In the genomic region with DNA sequence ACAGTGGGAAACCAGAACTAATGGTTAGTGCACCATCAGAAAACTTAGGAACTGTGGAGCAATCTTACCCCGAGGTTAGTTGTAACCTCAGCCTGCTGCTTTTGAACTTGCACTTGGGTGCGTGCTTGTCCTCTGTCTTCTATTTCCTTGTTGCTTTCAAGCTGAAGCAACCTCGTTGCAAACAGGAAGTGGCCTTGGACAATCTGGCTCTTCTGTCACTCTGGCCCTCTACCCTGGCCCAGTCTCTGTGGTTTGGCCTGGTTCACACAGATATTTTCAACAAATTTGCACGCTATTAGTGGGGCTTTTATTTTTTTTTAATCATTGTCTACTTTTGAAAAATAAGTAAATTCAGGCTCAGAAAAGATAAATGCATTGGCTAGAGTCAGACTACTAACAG, we compare ENCODE assay signal across 23 mouse cellular contexts.
A peak's percentile ranks its signal among the peaks of the same experiment; 100 is the strongest.
DNase-seq lines count a peak whose midpoint lies in the region; ATAC-seq and TF ChIP-seq lines count a peak whose summit lies in the region.
"Had no signal": no experiment of that assay in that cellular context is flagged by ENCODE, and none has a peak within 500 bp of the region (broad histone marks: within the 10 kb centered on the region; RNA-seq: fewer than 3 reads in every experiment).

No protein-coding gene starts in this region.

- no peak for TF ChIP-seq EP300 in CH12.LX (IDR thresholded peaks at IDR 0.05; ENCODE audit: low read length)

- no peaks in the 10 kb centered on the region for H3K36me3 ChIP-seq in heart, embryonic 12.5 days
- H3K36me3 ChIP-seq in kidney, embryonic 15.5 days: no peaks in the 10 kb centered on the region
- H3K36me3 ChIP-seq in CH12.LX (replicated peaks in 1 of 2; ENCODE audit: control insufficient read depth in 1 of 2, insufficient read depth in 1 of 2, low read length in 1 of 2): no peaks in the 10 kb centered on the region
- H3K36me3 ChIP-seq in hindbrain, embryonic 11.5 days (ENCODE audit: control insufficient read depth, insufficient read depth, low read length): no peaks in the 10 kb centered on the region
- H3K36me3 ChIP-seq: embryonic facial prominence, embryonic 15.5 days; forebrain, embryonic 15.5 days; heart, embryonic 13.5 days; liver, embryonic 13.5 days; lung, embryonic 15.5 days; midbrain, embryonic 10.5 days had no signal

- DNase-seq in heart, adult 18-20 months: peak; percentile 37 to 59
- peak; percentile 18 for DNase-seq in kidney, adult 9 months
- no peak for DNase-seq in CH12.LX (ENCODE audit: extremely low read depth)
- DNase-seq in fat pad, adult 2 months (ENCODE audit: extremely low read depth, low read depth, low spot score): peak; percentile 21
- DNase-seq in hindbrain, embryonic 11.5 days (ENCODE audit: low spot score): no peak
- DNase-seq: adrenal gland, postnatal 25 days; cerebellum, adult 9-10 months; gastrocnemius, postnatal 36 days; layer of hippocampus, adult 9-11 months; liver, embryonic 13.5 days had no signal

- in situ Hi-C loops in CH12.LX (cut with MboI; ENCODE audit: low pct_ligation_motif_present, low pct_unique_long_range_greater_than_20kb, low sequenced_read_pairs): no loop called here

- dilution Hi-C loops in CH12.LX (cut with MboI; ENCODE audit: extremely low pct_ligation_motif_present, extremely low pct_unique_long_range_greater_than_20kb, low sequenced_read_pairs): no loop called here

- no peak for TF ChIP-seq POLR2A in CH12.LX (IDR thresholded peaks at IDR 0.05; ENCODE audit: low read depth, low read length)

- ATAC-seq in heart, embryonic 12.5 days (ENCODE audit: insufficient number of reproducible peaks, low FRiP score): no peak
- no peak for ATAC-seq in kidney, embryonic 15.5 days (replicated peaks; ENCODE audit: low FRiP score)
- ATAC-seq in hindbrain, embryonic 11.5 days (ENCODE audit: low FRiP score): no peak
- ATAC-seq: forebrain, embryonic 15.5 days; inflammation-experienced regulatory T-cells, adult 6 months; midbrain, embryonic 16.5 days had no signal

- H3K4me2 ChIP-seq in heart, embryonic 12.5 days: no peak overlapping the region
- H3K4me2 ChIP-seq in kidney, embryonic 15.5 days: no peak overlapping the region
- H3K4me2 ChIP-seq in CH12.LX (ENCODE audit: insufficient read depth, low read depth, poor library complexity, severe bottlenecking): no peak overlapping the region
- no peak overlapping the region for H3K4me2 ChIP-seq in hindbrain, embryonic 11.5 days (replicated peaks; ENCODE audit: low read depth, low read length)
- H3K4me2 ChIP-seq: embryonic facial prominence, embryonic 15.5 days; forebrain, embryonic 15.5 days; heart, embryonic 13.5 days; hindbrain, embryonic 14.5 days; liver, embryonic 13.5 days; lung, embryonic 15.5 days had no signal

- H3K27ac ChIP-seq in heart, embryonic 12.5 days (ENCODE audit: poor library complexity, severe bottlenecking): no peak overlapping the region
- no peak overlapping the region for H3K27ac ChIP-seq in kidney, embryonic 15.5 days
- no peak overlapping the region for H3K27ac ChIP-seq in CH12.LX (ENCODE audit: insufficient read depth, low read depth)
- no peak overlapping the region for H3K27ac ChIP-seq in hindbrain, embryonic 11.5 days (ENCODE audit: low read depth, low read length)
- H3K27ac ChIP-seq: embryonic facial prominence, embryonic 15.5 days; forebrain, embryonic 15.5 days; heart, embryonic 13.5 days; hindbrain, embryonic 14.5 days; left cerebral cortex, adult 2 months; liver, embryonic 13.5 days; lung, embryonic 15.5 days; macrophage; midbrain, embryonic 10.5 days had no signal

- no peak overlapping the region for H3K9ac ChIP-seq in heart, embryonic 12.5 days
- H3K9ac ChIP-seq in kidney, embryonic 15.5 days: no peak overlapping the region
- no peak overlapping the region for H3K9ac ChIP-seq in CH12.LX (ENCODE audit: insufficient read depth, low read depth)
- H3K9ac ChIP-seq in hindbrain, embryonic 11.5 days (ENCODE audit: low read depth, low read length): no peak overlapping the region
- H3K9ac ChIP-seq: embryonic facial prominence, embryonic 15.5 days; forebrain, embryonic 15.5 days; heart, embryonic 13.5 days; hindbrain, embryonic 14.5 days; liver, embryonic 13.5 days; lung, embryonic 15.5 days had no signal

- H3K4me1 ChIP-seq in heart, embryonic 12.5 days (replicated peaks): peaks cover 37% of the 10 kb centered on the region
- peaks cover 24% of the 10 kb centered on the region for H3K4me1 ChIP-seq in kidney, embryonic 15.5 days
- H3K4me1 ChIP-seq in CH12.LX (ENCODE audit: control insufficient read depth in 1 of 2, insufficient read depth in 2 of 2): no peaks in the 10 kb centered on the region
- H3K4me1 ChIP-seq in hindbrain, embryonic 11.5 days (replicated peaks; ENCODE audit: control insufficient read depth, insufficient read depth, low read length): no peaks in the 10 kb centered on the region
- H3K4me1 ChIP-seq: forebrain, embryonic 15.5 days; liver, embryonic 13.5 days had no signal

- no peaks in the 10 kb centered on the region for H3K27me3 ChIP-seq in heart, embryonic 12.5 days (replicated peaks)
- H3K27me3 ChIP-seq in kidney, embryonic 15.5 days: no peaks in the 10 kb centered on the region
- no peaks in the 10 kb centered on the region for H3K27me3 ChIP-seq in CH12.LX (replicated peaks)
- no peaks in the 10 kb centered on the region for H3K27me3 ChIP-seq in hindbrain, embryonic 11.5 days (ENCODE audit: control insufficient read depth, insufficient read depth, low read length)
- H3K27me3 ChIP-seq: embryonic facial prominence, embryonic 15.5 days; forebrain, embryonic 15.5 days; heart, embryonic 13.5 days; liver, embryonic 13.5 days had no signal

- no peak for TF ChIP-seq CTCF in CH12.LX (conservative IDR thresholded peaks at IDR 0.05 in 1 of 2, IDR thresholded peaks at IDR 0.05 in 1 of 2; ENCODE audit: low read depth in 2 of 2, low read length in 2 of 2)

- no peak overlapping the region for H3K4me3 ChIP-seq in heart, embryonic 12.5 days
- H3K4me3 ChIP-seq in kidney, embryonic 15.5 days (replicated peaks): no peak overlapping the region
- no peak overlapping the region for H3K4me3 ChIP-seq in CH12.LX (replicated peaks in 1 of 3; ENCODE audit: low read depth in 2 of 3, low read length in 2 of 3, poor library complexity in 1 of 3)
- no peak overlapping the region for H3K4me3 ChIP-seq in hindbrain, embryonic 11.5 days (ENCODE audit: low read depth, low read length)
- H3K4me3 ChIP-seq: embryonic facial prominence, embryonic 15.5 days; forebrain, embryonic 15.5 days; heart, embryonic 13.5 days; left cerebral cortex, adult 2 months; liver, embryonic 13.5 days; lung, embryonic 15.5 days; midbrain, embryonic 10.5 days; myocyte had no signal

- no peaks in the 10 kb centered on the region for H3K9me3 ChIP-seq in heart, embryonic 12.5 days (replicated peaks)
- no peaks in the 10 kb centered on the region for H3K9me3 ChIP-seq in kidney, embryonic 15.5 days (replicated peaks)
- H3K9me3 ChIP-seq in CH12.LX (replicated peaks; ENCODE audit: low read length): no peaks in the 10 kb centered on the region
- H3K9me3 ChIP-seq in hindbrain, embryonic 11.5 days (ENCODE audit: control insufficient read depth, low read length): no peaks in the 10 kb centered on the region
- H3K9me3 ChIP-seq: embryonic facial prominence, embryonic 15.5 days; forebrain, embryonic 15.5 days; heart, embryonic 13.5 days; liver, embryonic 13.5 days; lung, embryonic 15.5 days; midbrain, embryonic 10.5 days had no signal

- 66% methylated on average over 4 of the region's 4 CpGs for WGBS in heart, embryonic 12.5 days
- WGBS in kidney, embryonic 15.5 days: 57% methylated on average over 4 of the region's 4 CpGs
- WGBS in hindbrain, embryonic 11.5 days: 70% methylated on average over 4 of the region's 4 CpGs

- no peak for TF ChIP-seq RAD21 in CH12.LX (IDR thresholded peaks at IDR 0.05; ENCODE audit: low read depth, low read length)

- no peaks in the 10 kb centered on the region for H3K79me2 ChIP-seq in CH12.LX (replicated peaks; ENCODE audit: control insufficient read depth, extremely low read depth, insufficient read depth, poor library complexity, severe bottlenecking)

TF ChIP-seq in CH12.LX, 34 proteins besides CTCF, POLR2A, EP300 and RAD21:
- TF ChIP-seq ELF1 (IDR thresholded peaks at IDR 0.05; ENCODE audit: low read depth, low read length): 0 out of 2 replicates have a peak, but pooled peaks have one; percentile 38
- no peak for TF ChIP-seq NELFE (IDR thresholded peaks at IDR 0.05; ENCODE audit: low read depth, low read length)
TF ChIP-seq in CH12.LX: peak in this region for 1.

Comparison
In these comparisons a context has a peak if more than half of its experiments do, and no peak if none do; other contexts are left out.
1. DNase-seq: peak in heart, adult 18-20 months (2 of 2), kidney, adult 9 months (single experiment) and fat pad, adult 2 months (single experiment); none in CH12.LX (single experiment) and hindbrain, embryonic 11.5 days (single experiment).